Mouse (Mus musculus) brown adipose tissue, adult 24 weeks (tissue): ENCODE data around the gene Kcnd2. TPM values are rescaled to one million over a fixed set of nuclear protein-coding genes. Genes with fewer than 3 reads are reported as not detected.

Experiments used
- H3K27ac ChIP-seq: fragments of 200-500 bp; replicated peaks from 2 replicates; pipeline ENCODE4 v1.5.1; 2012; ENCODE audit warnings: low read depth, mild to moderate bottlenecking, low read length
- H3K4me1 ChIP-seq: fragments of 200-500 bp; 2 replicates; pipeline ENCODE4 v1.6.1; 2012; ENCODE audit warnings: low read length, mixed read lengths; ENCODE audit not compliant: control insufficient read depth, insufficient read depth, insufficient read length
- H3K4me3 ChIP-seq: fragments of 200-500 bp; 2 replicates; pipeline ENCODE4 v1.5.1; 2012; ENCODE audit warnings: low read depth, mild to moderate bottlenecking, low read length, moderate library complexity; ENCODE audit not compliant: insufficient read depth
- polyA plus RNA-seq: library from polyadenylated mRNA; stranded (reverse); fragments of >200 nt; gene quantifications from 2 replicates; pipeline ENCODE4 v1.2.4, GENCODE M21; 2012; ENCODE audit not compliant: missing spikeins, insufficient read depth, insufficient read length

Kcnd2 gene
- polyA plus RNA-seq, result not detected in 2 replicates

GRCm38 (mm10) chr6:21215491-21216191, at the start of gene Kcnd2:
Kcnd2 (plus strand) TSS chr6:21215503.
- Histone ChIP-seq H3K4me3 (peak within 1 kb of the TSS; percentile 46), H3K27ac (no peak within 1 kb of the TSS), H3K4me1 (no peaks in the 10 kb centered on the region)

GRCm38 (mm10) chr6:21166611-21167010, 48.7 kb upstream of the Kcnd2 start:
- Histone ChIP-seq H3K4me3 (no peak overlapping the region), H3K27ac (no peak overlapping the region), H3K4me1 (no peaks in the 10 kb centered on the region)

GRCm38 (mm10) chr6:21195341-21195740, 20.0 kb upstream of the Kcnd2 start:
- no peak overlapping the region for H3K27ac ChIP-seq
- H3K4me1 ChIP-seq, result no peaks in the 10 kb centered on the region
- no peak overlapping the region for H3K4me3 ChIP-seq

GRCm38 (mm10) chr6:21213865-21214672, 1.2 kb upstream of the Kcnd2 start:
- peak overlapping the region; percentile 46 for H3K4me3 ChIP-seq
- no peaks in the 10 kb centered on the region for H3K4me1 ChIP-seq
- H3K27ac ChIP-seq, result no peak overlapping the region

- Histone ChIP-seq H3K27ac (no peak overlapping the region), H3K4me1 (no peaks in the 10 kb centered on the region), H3K4me3 (peak overlapping the region; percentile 46)
Measured at GRCm38 (mm10) chr6:21214673-21215490, 421 bp upstream of the Kcnd2 start.

- no peak overlapping the region for H3K4me3 ChIP-seq
- H3K4me1 ChIP-seq, result no peaks in the 10 kb centered on the region
- H3K27ac ChIP-seq, result no peak overlapping the region
Measured at GRCm38 (mm10) chr6:21216206-21217020, 1.1 kb downstream of the Kcnd2 start.

- H3K4me1 ChIP-seq, result no peaks in the 10 kb centered on the region
- no peak overlapping the region for H3K27ac ChIP-seq
- H3K4me3 ChIP-seq, result no peak overlapping the region
Measured at GRCm38 (mm10) chr6:21217156-21217555, 1.9 kb downstream of the Kcnd2 start.

GRCm38 (mm10) chr6:21226124-21226523, 10.8 kb downstream of the Kcnd2 start:
- no peak overlapping the region for H3K4me3 ChIP-seq
- H3K4me1 ChIP-seq, result no peaks in the 10 kb centered on the region
- H3K27ac ChIP-seq, result no peak overlapping the region

GRCm38 (mm10) chr6:21259031-21259430, 43.7 kb downstream of the Kcnd2 start:
- H3K27ac ChIP-seq, result no peak overlapping the region
- H3K4me3 ChIP-seq, result no peak overlapping the region
- H3K4me1 ChIP-seq, result no peaks in the 10 kb centered on the region

GRCm38 (mm10) chr6:21267897-21268296, 52.6 kb downstream of the Kcnd2 start:
- Histone ChIP-seq H3K4me1 (no peaks in the 10 kb centered on the region), H3K4me3 (no peak overlapping the region), H3K27ac (no peak overlapping the region)

GRCm38 (mm10) chr6:21277343-21277933, 62.1 kb downstream of the Kcnd2 start:
- Histone ChIP-seq H3K4me3 (no peak overlapping the region), H3K27ac (no peak overlapping the region), H3K4me1 (no peaks in the 10 kb centered on the region)

- Histone ChIP-seq H3K4me1 (no peaks in the 10 kb centered on the region), H3K4me3 (no peak overlapping the region), H3K27ac (no peak overlapping the region)
Measured at GRCm38 (mm10) chr6:21304943-21305342, 89.6 kb downstream of the Kcnd2 start.

GRCm38 (mm10) chr6:21310159-21310558, 94.9 kb downstream of the Kcnd2 start:
- Histone ChIP-seq H3K4me1 (no peaks in the 10 kb centered on the region), H3K27ac (no peak overlapping the region), H3K4me3 (no peak overlapping the region)

- Histone ChIP-seq H3K4me1 (no peaks in the 10 kb centered on the region), H3K27ac (no peak overlapping the region), H3K4me3 (no peak overlapping the region)
Measured at GRCm38 (mm10) chr6:21321407-21321806, 106.1 kb downstream of the Kcnd2 start.
